Mouse (Mus musculus): ENCODE measurements around the gene Itgb7. TPM values are rescaled to one million over a fixed set of nuclear protein-coding genes. Genes with fewer than 3 reads are reported as not detected.

The Itgb7 gene
- 1 to 10 TPM; 4.1 to 7.4 TPM for total RNA-seq (2021)
- long read RNA-seq, experiment 1, partial matches to known transcripts = 2 of 6 reads
- long read RNA-seq, experiment 1, other reads (novel, unspliced or antisense) = 1 of 6 reads
- long read RNA-seq, experiment 2, transcript Itgb7-201 (15 exons, 2,683 nt) = major isoform, 10 of 11 reads
- long read RNA-seq, experiment 2, partial matches to known transcripts = 0 of 11 reads
- long read RNA-seq, experiment 2, other reads (novel, unspliced or antisense) = 1 of 11 reads

- no peak for DNase-seq (ENCODE audit: low spot score in 2 of 2)
These were observed at the start of gene Itgb7 for GRCm38 (mm10) chr15:102231748-102232147. Itgb7 (minus strand) TSS chr15:102231944.

- DNase-seq (ENCODE audit: low spot score in 2 of 2) = no peak
These were observed 48.9 kb upstream of the Itgb7 start for GRCm38 (mm10) chr15:102280623-102281022.

- DNase-seq (ENCODE audit: low spot score in 2 of 2) = no peak
These were observed 48.2 kb upstream of the Itgb7 start for GRCm38 (mm10) chr15:102279783-102280520.

GRCm38 (mm10) chr15:102279092-102279782, 47.5 kb upstream of the Itgb7 start, which contains the start of gene Mfsd5:
Mfsd5 (plus strand) TSS chr15:102279454.
- peak; percentile 83 to 86 for DNase-seq (ENCODE audit: low spot score in 2 of 2)

GRCm38 (mm10) chr15:102278726-102279091, 47.0 kb upstream of the Itgb7 start:
- no peak for DNase-seq (ENCODE audit: low spot score in 2 of 2)

GRCm38 (mm10) chr15:102273982-102274716, 42.4 kb upstream of the Itgb7 start:
- no peak for DNase-seq (ENCODE audit: low spot score in 2 of 2)

- DNase-seq (ENCODE audit: low spot score in 2 of 2) = no peak
These were observed 39.7 kb upstream of the Itgb7 start for GRCm38 (mm10) chr15:102271441-102271840.

GRCm38 (mm10) chr15:102270274-102270960, 38.7 kb upstream of the Itgb7 start, which contains the start of gene Gm9918:
Gm9918 (plus strand) TSS chr15:102270563.
- no peak for DNase-seq (ENCODE audit: low spot score in 2 of 2)

GRCm38 (mm10) chr15:102265548-102265947, 33.8 kb upstream of the Itgb7 start:
- DNase-seq (ENCODE audit: low spot score in 2 of 2) = no peak

- no peak for DNase-seq (ENCODE audit: low spot score in 2 of 2)
These were observed 31.3 kb upstream of the Itgb7 start for GRCm38 (mm10) chr15:102263037-102263436.

- DNase-seq (ENCODE audit: low spot score in 2 of 2) = no peak
These were observed 30.8 kb upstream of the Itgb7 start for GRCm38 (mm10) chr15:102262582-102262981.

GRCm38 (mm10) chr15:102258581-102259253, 27.0 kb upstream of the Itgb7 start:
- DNase-seq (ENCODE audit: low spot score in 2 of 2) = no peak

GRCm38 (mm10) chr15:102258076-102258470, 26.3 kb upstream of the Itgb7 start:
- DNase-seq (ENCODE audit: low spot score in 2 of 2) = no peak

- peak in 1 of 2 experiments; percentile 49 for DNase-seq (ENCODE audit: low spot score in 2 of 2)
These were observed 25.7 kb upstream of the Itgb7 start, which contains the start of gene Rarg for GRCm38 (mm10) chr15:102257202-102258075. Rarg (minus strand) TSS chr15:102257517.

GRCm38 (mm10) chr15:102256431-102257201, 24.9 kb upstream of the Itgb7 start:
- DNase-seq (ENCODE audit: low spot score in 2 of 2) = no peak

- DNase-seq (ENCODE audit: low spot score in 2 of 2) = no peak
These were observed 24.0 kb upstream of the Itgb7 start for GRCm38 (mm10) chr15:102255547-102256255.

GRCm38 (mm10) chr15:102250521-102250920, 18.8 kb upstream of the Itgb7 start:
- DNase-seq (ENCODE audit: low spot score in 2 of 2) = no peak
